Mouse (Mus musculus): ENCODE measurements around the gene Auts2. TPM values are rescaled to one million over a fixed set of nuclear protein-coding genes. Genes with fewer than 3 reads are reported as not detected.
A peak's percentile ranks its signal among the peaks of the same experiment; 100 is the strongest.

The Auts2 gene
- polyA plus RNA-seq, 1 experiment from 2014 or later: 70.9 TPM

GRCm38 (mm10) chr5:131737476-131737875 lies 805.7 kb downstream of the Auts2 start:
- peaks cover 8% of the 10 kb centered on the region for H3K4me1 ChIP-seq
- no peak for ATAC-seq (replicated peaks)
- H3K9ac ChIP-seq: no peak overlapping the region
- no peak overlapping the region for H3K4me2 ChIP-seq
- H3K9me3 ChIP-seq: no peaks in the 10 kb centered on the region
- 75% methylated on average over 6 of the region's 6 CpGs for WGBS
- H3K36me3 ChIP-seq (replicated peaks): no peaks in the 10 kb centered on the region
- no peak overlapping the region for H3K27ac ChIP-seq
- no peak overlapping the region for H3K4me3 ChIP-seq
- H3K27me3 ChIP-seq (replicated peaks): no peaks in the 10 kb centered on the region

GRCm38 (mm10) chr5:131733324-131733660 lies 809.9 kb downstream of the Auts2 start:
- H3K9me3 ChIP-seq: no peaks in the 10 kb centered on the region
- no peaks in the 10 kb centered on the region for H3K27me3 ChIP-seq (replicated peaks)
- no peak overlapping the region for H3K27ac ChIP-seq
- H3K9ac ChIP-seq: no peak overlapping the region
- H3K4me2 ChIP-seq: no peak overlapping the region
- H3K36me3 ChIP-seq (replicated peaks): no peaks in the 10 kb centered on the region
- no peak for ATAC-seq (replicated peaks)
- H3K4me1 ChIP-seq: peaks cover 8% of the 10 kb centered on the region
- WGBS: 7% methylated on average over 5 of the region's 5 CpGs
- H3K4me3 ChIP-seq: no peak overlapping the region

GRCm38 (mm10) chr5:131732631-131733323 lies 810.4 kb downstream of the Auts2 start:
- Histone ChIP-seq H3K36me3 (replicated peaks) (no peaks in the 10 kb centered on the region), H3K27me3 (replicated peaks) (no peaks in the 10 kb centered on the region), H3K9me3 (no peaks in the 10 kb centered on the region), H3K9ac (no peak overlapping the region), H3K4me1 (peaks cover 8% of the 10 kb centered on the region), H3K27ac (no peak overlapping the region), H3K4me3 (no peak overlapping the region), H3K4me2 (no peak overlapping the region)
- WGBS: 59% methylated on average over 7 of the region's 7 CpGs
- ATAC-seq (replicated peaks): no peak

GRCm38 (mm10) chr5:131729456-131729855 lies 813.7 kb downstream of the Auts2 start:
- Histone ChIP-seq H3K27me3 (replicated peaks) (no peaks in the 10 kb centered on the region), H3K4me3 (no peak overlapping the region), H3K36me3 (replicated peaks) (no peaks in the 10 kb centered on the region), H3K27ac (no peak overlapping the region), H3K4me2 (no peak overlapping the region), H3K4me1 (peaks cover 8% of the 10 kb centered on the region), H3K9ac (no peak overlapping the region), H3K9me3 (no peaks in the 10 kb centered on the region)
- 89% methylated on average over 4 of the region's 4 CpGs for WGBS
- no peak for ATAC-seq (replicated peaks)

GRCm38 (mm10) chr5:131727909-131728308 lies 815.2 kb downstream of the Auts2 start:
- no peak; the same call in 1 of the 2 replicates for ATAC-seq (replicated peaks)
- Histone ChIP-seq H3K36me3 (replicated peaks) (no peaks in the 10 kb centered on the region), H3K4me1 (no peaks in the 10 kb centered on the region), H3K4me3 (no peak overlapping the region), H3K27me3 (replicated peaks) (no peaks in the 10 kb centered on the region), H3K9me3 (no peaks in the 10 kb centered on the region), H3K9ac (no peak overlapping the region), H3K4me2 (no peak overlapping the region), H3K27ac (no peak overlapping the region)
- WGBS: 92% methylated on average over 4 of the region's 4 CpGs

- Histone ChIP-seq H3K4me2 (no peak overlapping the region), H3K36me3 (replicated peaks) (no peaks in the 10 kb centered on the region), H3K27me3 (replicated peaks) (no peaks in the 10 kb centered on the region), H3K9ac (no peak overlapping the region), H3K9me3 (no peaks in the 10 kb centered on the region), H3K4me1 (peaks cover 5% of the 10 kb centered on the region; the same call in 1 of the 2 replicates), H3K4me3 (no peak overlapping the region), H3K27ac (no peak overlapping the region)
- ATAC-seq (replicated peaks): no peak
- 91% methylated on average over 1 of the region's 1 CpGs for WGBS
Observed at GRCm38 (mm10) chr5:131724508-131724907, 818.6 kb downstream of the Auts2 start.

- no peaks in the 10 kb centered on the region for H3K36me3 ChIP-seq (replicated peaks)
- no peaks in the 10 kb centered on the region for H3K27me3 ChIP-seq (replicated peaks)
- ATAC-seq (replicated peaks): no peak
- no peaks in the 10 kb centered on the region for H3K9me3 ChIP-seq
- H3K9ac ChIP-seq: no peak overlapping the region
- no peak overlapping the region for H3K4me3 ChIP-seq
- WGBS: 33% methylated on average over 6 of the region's 6 CpGs
- peaks cover 18% of the 10 kb centered on the region for H3K4me1 ChIP-seq
- no peak overlapping the region for H3K4me2 ChIP-seq
- H3K27ac ChIP-seq: no peak overlapping the region
Observed at GRCm38 (mm10) chr5:131722791-131723190, 820.4 kb downstream of the Auts2 start.

GRCm38 (mm10) chr5:131722361-131722760 lies 820.8 kb downstream of the Auts2 start:
- WGBS: 40% methylated on average over 4 of the region's 4 CpGs
- no peaks in the 10 kb centered on the region for H3K36me3 ChIP-seq (replicated peaks)
- no peak overlapping the region for H3K27ac ChIP-seq
- H3K27me3 ChIP-seq (replicated peaks): no peaks in the 10 kb centered on the region
- no peak overlapping the region for H3K4me2 ChIP-seq
- no peak for ATAC-seq (replicated peaks)
- no peaks in the 10 kb centered on the region for H3K9me3 ChIP-seq
- H3K9ac ChIP-seq: no peak overlapping the region
- no peak overlapping the region for H3K4me3 ChIP-seq
- H3K4me1 ChIP-seq: peaks cover 22% of the 10 kb centered on the region

- no peak overlapping the region for H3K4me2 ChIP-seq
- no peak for ATAC-seq (replicated peaks)
Observed at GRCm38 (mm10) chr5:131718013-131718412, 825.1 kb downstream of the Auts2 start.

GRCm38 (mm10) chr5:131717359-131717965 lies 825.7 kb downstream of the Auts2 start:
- WGBS: 36% methylated on average over 19 of the region's 19 CpGs
- H3K27ac ChIP-seq: peak overlapping the region; percentile 64
- H3K4me3 ChIP-seq: no peak overlapping the region
- H3K27me3 ChIP-seq (replicated peaks): no peaks in the 10 kb centered on the region
- peaks cover 26% of the 10 kb centered on the region for H3K4me1 ChIP-seq
- no peaks in the 10 kb centered on the region for H3K9me3 ChIP-seq
- ATAC-seq (replicated peaks): peak; percentile 71; the same call in 1 of the 2 replicates
- peak overlapping the region; percentile 19; the same call in 1 of the 2 replicates for H3K4me2 ChIP-seq
- H3K36me3 ChIP-seq (replicated peaks): no peaks in the 10 kb centered on the region
- H3K9ac ChIP-seq: no peak overlapping the region

More at GRCm38 (mm10) chr5:131718013-131718412, 825.1 kb downstream of the Auts2 start:
- H3K36me3 ChIP-seq (replicated peaks): no peaks in the 10 kb centered on the region
- no peak overlapping the region for H3K4me3 ChIP-seq
- H3K27me3 ChIP-seq (replicated peaks): no peaks in the 10 kb centered on the region
- no peaks in the 10 kb centered on the region for H3K9me3 ChIP-seq
- no peak overlapping the region for H3K9ac ChIP-seq
- H3K27ac ChIP-seq: peak overlapping the region; percentile 64
- WGBS: 38% methylated on average over 13 of the region's 13 CpGs
- H3K4me1 ChIP-seq: peaks cover 27% of the 10 kb centered on the region

GRCm38 (mm10) chr5:131714979-131715378 lies 828.2 kb downstream of the Auts2 start:
- Histone ChIP-seq H3K4me3 (no peak overlapping the region), H3K9ac (no peak overlapping the region), H3K27ac (no peak overlapping the region), H3K4me2 (no peak overlapping the region), H3K9me3 (no peaks in the 10 kb centered on the region), H3K27me3 (replicated peaks) (no peaks in the 10 kb centered on the region), H3K36me3 (replicated peaks) (no peaks in the 10 kb centered on the region), H3K4me1 (peaks cover 28% of the 10 kb centered on the region)
- ATAC-seq (replicated peaks): no peak
- 88% methylated on average over 5 of the region's 5 CpGs for WGBS

GRCm38 (mm10) chr5:131712441-131712840 lies 830.7 kb downstream of the Auts2 start:
- Histone ChIP-seq H3K27ac (no peak overlapping the region), H3K4me1 (peaks cover 11% of the 10 kb centered on the region; the same call in 1 of the 2 replicates), H3K4me2 (no peak overlapping the region), H3K4me3 (no peak overlapping the region), H3K9me3 (no peaks in the 10 kb centered on the region), H3K9ac (no peak overlapping the region), H3K27me3 (replicated peaks) (no peaks in the 10 kb centered on the region), H3K36me3 (replicated peaks) (no peaks in the 10 kb centered on the region)
- ATAC-seq (replicated peaks): no peak
- WGBS: 83% methylated on average over 2 of the region's 2 CpGs
